Mouse (Mus musculus) G1E-ER4 (cell line): ENCODE results near the gene Lrrc29. TPM values are rescaled to one million over a fixed set of nuclear protein-coding genes. Genes with fewer than 3 reads are reported as not detected.

ENCODE experiments used
- GATA1 ChIP-seq: IDR thresholded peaks from one replicate; pipeline ENCODE4 v1.8.0; 2012; ENCODE audit warnings: low read length, inconsistent platforms
- polyA plus RNA-seq: library from polyadenylated mRNA; stranded (reverse); fragments of >175 nt; gene quantifications from 2 replicates; pipeline ENCODE4 v1.2.3, GENCODE M21; 2012

Lrrc29 gene
- polyA plus RNA-seq, 1 experiment: 3.4 TPM

GRCm38 (mm10) chr8:105348450-105349095 is 22.5 kb upstream of the Lrrc29 start, which contains the start of gene Slc9a5:
TSS of gene Slc9a5 (plus strand) at chr8:105348843.
- TF ChIP-seq GATA1: no peak

- no peak for TF ChIP-seq GATA1
Observed at GRCm38 (mm10) chr8:105347428-105348221, 21.5 kb upstream of the Lrrc29 start, which contains the start of gene Fhod1. TSS of gene Fhod1 (minus strand) at chr8:105347953.

GRCm38 (mm10) chr8:105346611-105347427 is 20.7 kb upstream of the Lrrc29 start:
- no peak for TF ChIP-seq GATA1

- no peak for TF ChIP-seq GATA1
Observed at GRCm38 (mm10) chr8:105345061-105345975, 19.2 kb upstream of the Lrrc29 start.

GRCm38 (mm10) chr8:105343791-105344574 is 17.9 kb upstream of the Lrrc29 start:
- TF ChIP-seq GATA1: no peak

- no peak for TF ChIP-seq GATA1
Observed at GRCm38 (mm10) chr8:105342768-105343167, 16.7 kb upstream of the Lrrc29 start.

GRCm38 (mm10) chr8:105341399-105341798 is 15.3 kb upstream of the Lrrc29 start:
- TF ChIP-seq GATA1: no peak

- TF ChIP-seq GATA1: no peak
Observed at GRCm38 (mm10) chr8:105339886-105340635, 14.0 kb upstream of the Lrrc29 start.

GRCm38 (mm10) chr8:105338992-105339391 is 12.9 kb upstream of the Lrrc29 start:
- no peak for TF ChIP-seq GATA1

- TF ChIP-seq GATA1: no peak
Observed at GRCm38 (mm10) chr8:105336373-105337130, 10.5 kb upstream of the Lrrc29 start.

- no peak for TF ChIP-seq GATA1
Observed at GRCm38 (mm10) chr8:105332523-105332922, 6.4 kb upstream of the Lrrc29 start.

- TF ChIP-seq GATA1: no peak
Observed at GRCm38 (mm10) chr8:105331931-105332330, 5.9 kb upstream of the Lrrc29 start.

GRCm38 (mm10) chr8:105331469-105331868 is 5.4 kb upstream of the Lrrc29 start:
- TF ChIP-seq GATA1: no peak
